Mouse (Mus musculus) gastrocnemius, postnatal 10 days (tissue): ENCODE measurements at regions not wholly inside any gene's neighbourhood (a gene's known extent, or its start where the extent isn't known, plus 50 kb on each side); places are given as distances from the start of the nearest gene placed in this dataset.

Source experiments
- DNase-seq: peaks from one replicate; pipeline ENCODE4 v3.0.0; 2021; ENCODE audit warnings: mixed read lengths

DNA sequence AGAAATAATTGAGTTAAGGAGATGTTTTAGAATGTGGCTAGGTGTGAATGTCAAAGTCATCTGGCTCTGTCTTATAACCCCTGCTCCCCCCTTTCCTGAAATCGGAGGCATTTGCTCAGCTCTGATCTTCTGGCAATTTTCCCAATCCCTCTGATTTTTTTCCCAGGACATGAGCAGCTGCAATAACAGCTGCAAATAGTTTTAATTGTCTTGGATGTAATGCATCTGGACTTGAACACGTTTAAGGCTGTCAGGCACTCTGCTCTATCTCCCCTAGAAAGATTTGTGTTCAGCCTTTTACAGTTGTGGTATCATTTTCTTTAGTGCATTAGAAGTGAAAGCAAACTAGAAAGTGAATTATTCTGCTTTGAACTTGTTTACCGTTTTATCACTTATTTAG is 246.3 kb upstream of the Fam92a start:
- no peak for DNase-seq

DNA sequence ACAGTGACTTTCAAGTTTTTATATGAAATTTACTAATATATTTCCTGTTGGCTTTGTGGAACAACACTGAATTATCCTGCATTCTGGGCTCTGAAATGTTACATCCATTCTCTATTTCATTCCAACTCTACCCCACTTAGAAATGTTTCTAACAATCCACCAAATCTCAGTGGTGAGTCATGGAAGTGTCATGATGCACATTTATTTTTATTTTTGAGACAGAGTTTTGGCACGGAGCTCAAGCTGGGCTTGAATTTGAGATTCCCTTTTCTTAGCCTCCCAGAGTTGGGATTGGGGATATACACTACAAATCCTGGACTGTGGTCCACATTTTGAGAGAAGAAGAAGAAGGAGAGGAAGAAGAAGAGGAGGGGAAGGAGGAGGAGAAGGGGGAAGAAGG is 223.5 kb upstream of the Fam92a start:
- DNase-seq = no peak

- no peak for DNase-seq
Measured at GRCm38 (mm10) chr4:12376797-12377570, 205.2 kb upstream of the Fam92a start.

GRCm38 (mm10) chr4:12369551-12369950 is 197.7 kb upstream of the Fam92a start:
- DNase-seq = no peak

- no peak for DNase-seq
Measured at GRCm38 (mm10) chr4:12356992-12357634, 185.3 kb upstream of the Fam92a start.

DNA sequence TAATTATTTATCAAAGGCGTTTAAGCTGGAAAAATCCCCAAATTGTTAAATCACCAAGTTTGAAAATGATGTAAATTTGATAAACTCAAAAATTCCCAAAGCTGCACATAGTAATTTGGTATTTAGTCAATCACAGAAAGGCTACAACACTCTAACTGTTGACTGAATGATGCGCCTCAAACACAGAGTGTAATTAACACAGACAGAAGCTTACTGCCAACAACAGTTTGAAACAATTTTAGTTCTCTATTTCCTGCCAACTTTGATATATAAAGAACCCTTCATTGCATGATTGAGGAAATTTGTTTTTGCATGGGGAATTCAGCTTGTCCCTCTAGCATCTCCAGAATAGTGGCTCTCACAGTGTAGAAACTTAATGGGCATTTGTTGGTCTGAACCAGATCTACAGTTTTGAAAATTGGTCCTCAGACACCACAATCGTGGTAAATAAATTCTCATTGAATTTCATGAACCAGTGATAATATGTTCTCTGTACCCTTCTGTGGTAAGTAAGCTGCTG is 181.6 kb upstream of the Fam92a start:
- no peak for DNase-seq

- DNase-seq = no peak
Measured at GRCm38 (mm10) chr4:12339236-12339635, 167.4 kb upstream of the Fam92a start.

DNA sequence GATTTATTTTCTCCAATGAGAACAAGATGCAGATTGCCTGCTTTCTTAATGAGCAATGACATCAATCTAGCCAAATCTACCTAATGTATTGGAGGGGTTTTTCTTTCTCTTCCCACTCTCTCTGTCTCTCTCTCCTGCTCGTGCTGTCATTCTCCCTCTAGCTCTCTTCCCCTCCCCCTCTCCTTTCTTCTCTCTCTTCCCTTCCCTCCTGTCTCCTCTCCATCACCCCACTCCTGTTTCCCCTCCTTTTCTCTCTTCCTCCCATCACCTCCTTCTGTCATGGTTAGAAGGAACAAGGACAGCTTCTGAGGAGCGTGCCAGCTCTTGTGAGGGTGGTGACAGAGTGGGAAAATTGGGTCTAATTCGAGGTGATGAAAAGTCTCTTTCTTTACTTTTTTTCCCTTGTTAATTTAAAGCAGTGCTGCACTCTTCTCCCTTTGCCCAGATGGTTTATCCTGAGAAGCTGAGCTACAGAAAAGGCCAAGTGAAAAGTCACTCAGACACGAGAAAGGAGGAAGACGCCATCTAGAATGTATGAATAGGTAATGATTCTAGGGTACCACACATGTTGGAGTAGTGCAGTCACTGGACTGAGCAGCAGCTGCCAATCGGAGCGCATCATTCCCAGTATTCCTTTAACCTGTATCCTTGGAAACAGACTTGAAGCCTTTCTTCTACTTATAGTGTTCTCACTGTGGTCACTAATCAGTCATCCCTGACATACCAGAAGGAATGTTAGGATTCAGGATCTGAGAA is 163.2 kb upstream of the Fam92a start:
- no peak for DNase-seq

DNA sequence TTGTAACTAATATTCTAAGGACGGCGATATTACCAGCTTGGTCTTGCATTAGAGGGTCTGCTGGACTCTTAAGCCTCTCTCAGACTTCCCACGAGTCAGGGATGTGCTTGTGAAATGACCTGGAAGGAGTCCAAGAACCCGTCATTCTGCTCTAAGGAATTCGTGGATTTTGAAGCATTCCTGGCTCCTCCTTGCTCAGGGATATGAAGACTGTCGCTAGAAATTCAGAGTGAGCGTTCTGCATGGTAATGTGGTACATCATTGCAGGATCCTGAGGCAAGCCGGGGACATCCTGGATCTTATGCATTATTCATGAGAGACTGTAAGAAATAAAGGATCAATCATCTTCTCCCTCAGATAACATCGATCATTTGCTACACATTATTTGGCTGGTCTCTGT is 162.6 kb upstream of the Fam92a start:
- no peak for DNase-seq

DNA sequence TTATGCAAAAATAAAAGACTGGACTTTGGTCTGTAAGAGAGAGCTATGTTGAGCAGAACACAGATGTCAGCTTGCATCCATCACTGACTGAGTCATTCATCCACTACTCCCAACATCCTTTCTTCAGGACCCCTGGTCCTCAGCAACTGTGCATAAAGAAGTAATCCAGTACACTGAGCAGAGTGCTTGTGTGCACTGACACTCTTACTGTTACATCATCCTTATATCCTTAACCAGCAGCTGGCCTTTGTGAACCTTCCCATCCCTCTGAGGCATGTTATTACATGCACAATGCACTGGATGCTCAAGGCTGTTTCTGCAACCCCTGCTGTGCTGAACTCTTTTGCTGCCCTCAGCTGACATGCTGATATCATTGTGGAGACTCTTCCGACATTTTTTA is 144.2 kb upstream of the Fam92a start:
- no peak for DNase-seq

GRCm38 (mm10) chr4:12308332-12308731 is 136.5 kb upstream of the Fam92a start:
- no peak for DNase-seq

DNA sequence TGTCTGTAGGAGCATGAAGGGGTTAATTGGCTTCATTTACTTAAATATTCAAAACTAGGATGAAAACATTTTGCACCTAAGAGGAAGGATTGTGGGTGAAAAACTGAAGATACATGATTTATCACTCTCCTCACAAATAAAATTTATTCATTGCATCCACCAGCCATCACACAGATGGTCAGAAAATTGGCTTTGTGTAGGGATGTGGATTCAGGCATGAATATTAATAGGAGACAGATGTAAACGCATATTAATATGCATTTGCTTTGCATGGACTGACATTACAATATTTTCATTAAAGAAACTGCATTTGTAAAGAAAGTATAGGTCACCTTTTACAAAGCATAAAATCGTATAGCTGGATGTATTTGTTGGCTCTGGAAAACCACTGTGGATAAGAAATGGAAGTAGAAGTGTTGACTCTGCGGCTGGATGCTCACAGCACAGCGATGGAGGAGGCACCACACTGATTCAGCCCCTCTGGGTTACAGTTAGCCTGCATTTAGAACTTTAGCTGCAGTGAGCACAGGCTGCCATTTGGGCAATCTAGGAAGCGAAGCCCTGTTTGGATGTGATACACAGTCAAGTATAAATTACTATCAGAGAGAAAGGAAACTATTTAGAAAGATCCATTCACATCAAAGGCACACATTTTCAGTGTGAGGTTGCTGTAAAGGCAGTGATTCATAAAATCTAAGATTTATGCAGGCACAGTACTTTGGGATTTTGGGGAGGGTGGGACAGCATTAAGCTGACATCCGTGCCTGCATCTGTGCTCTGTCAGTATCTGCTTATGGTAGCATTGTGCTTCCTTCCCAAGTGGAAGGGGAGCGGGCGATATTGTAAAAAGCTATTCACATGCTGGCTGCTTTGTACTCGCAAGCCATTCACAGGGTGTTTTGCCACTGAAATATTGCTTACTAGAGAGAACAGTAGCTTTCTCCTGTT is 135.1 kb upstream of the Fam92a start:
- no peak for DNase-seq

GRCm38 (mm10) chr4:12287079-12287686 is 115.4 kb upstream of the Fam92a start:
- no peak for DNase-seq

DNA sequence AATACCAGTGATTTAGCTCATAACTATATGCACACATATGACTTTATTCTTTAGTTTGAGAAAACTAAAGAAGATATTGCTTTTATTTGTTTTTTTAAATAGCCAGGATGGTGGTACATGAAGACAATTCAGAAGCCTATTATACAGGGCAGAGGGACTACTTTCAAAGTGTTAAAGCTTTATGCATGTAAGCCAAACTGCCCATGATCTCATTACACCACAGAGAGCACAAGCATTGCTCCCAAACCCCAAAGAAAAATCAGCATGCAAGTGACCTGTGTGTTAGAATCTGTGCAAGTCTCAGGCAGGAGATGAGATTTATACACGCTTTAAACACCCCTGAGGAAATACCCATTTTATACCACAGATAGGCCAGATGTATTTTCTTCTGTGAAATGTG is 114.6 kb upstream of the Fam92a start:
- DNase-seq = no peak

DNA sequence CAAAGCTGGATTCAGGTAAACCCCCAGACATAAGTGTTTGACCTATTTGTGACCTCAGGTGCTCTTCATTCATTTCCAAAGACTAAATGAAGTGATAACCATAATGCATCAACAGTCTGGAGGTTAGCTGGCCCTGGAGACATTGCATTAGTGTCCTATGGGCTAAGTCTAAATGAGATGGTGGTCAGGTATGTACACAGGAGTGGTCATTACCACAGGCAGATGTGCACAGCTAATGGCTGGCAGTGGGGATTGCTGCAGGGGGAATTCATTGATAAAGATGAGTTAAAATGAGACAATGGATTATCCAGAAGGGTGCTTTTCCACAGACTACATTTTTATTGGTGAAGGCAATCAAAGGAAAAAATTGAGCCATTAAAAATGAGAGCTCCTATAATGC is 114.2 kb upstream of the Fam92a start:
- no peak for DNase-seq

GRCm38 (mm10) chr4:12277949-12278348 is 106.1 kb upstream of the Fam92a start:
- DNase-seq = no peak

DNA sequence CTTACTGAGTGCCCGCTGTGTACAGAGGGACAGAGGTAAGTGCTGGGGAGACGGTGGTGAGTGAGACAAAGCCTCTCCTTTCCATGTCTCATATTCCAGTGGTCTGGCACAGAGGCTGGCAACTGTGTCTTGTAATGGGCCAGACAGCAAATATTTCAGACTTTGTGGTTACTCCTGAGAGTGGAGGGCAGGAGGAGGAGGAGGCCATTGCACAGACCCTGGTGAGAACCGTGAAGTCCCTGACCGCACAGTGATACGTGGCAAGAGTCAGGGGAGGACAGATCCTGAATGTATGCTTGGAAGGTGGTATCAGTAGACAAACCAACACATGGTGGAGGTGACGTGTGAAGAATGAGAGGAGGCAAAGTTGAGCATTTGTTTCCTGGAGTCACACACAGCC is 101.6 kb upstream of the Fam92a start:
- DNase-seq = no peak

GRCm38 (mm10) chr4:12272914-12273313 is 101.1 kb upstream of the Fam92a start:
- no peak for DNase-seq

DNA sequence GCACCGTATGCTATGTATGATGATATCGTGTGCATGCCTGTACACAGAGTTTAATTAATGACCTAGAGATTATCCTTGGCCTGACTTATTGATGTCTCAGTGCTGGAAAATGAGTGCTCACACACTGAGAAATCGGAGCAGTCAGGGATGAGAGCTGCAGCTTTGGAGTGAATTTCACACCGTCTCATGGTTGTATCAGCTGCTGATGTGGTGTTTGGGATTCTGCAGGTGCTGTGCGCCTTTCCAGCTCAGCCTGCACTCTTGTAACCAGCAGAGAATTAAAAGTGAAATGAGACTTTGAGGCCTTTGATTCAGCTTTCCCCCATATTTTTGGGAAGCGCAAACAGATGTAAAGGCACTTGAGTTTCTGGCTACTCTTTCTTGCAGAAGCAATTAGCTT is 100.6 kb upstream of the Fam92a start:
- DNase-seq = no peak

GRCm38 (mm10) chr4:12263746-12264145 is 91.9 kb upstream of the Fam92a start:
- no peak for DNase-seq

DNA sequence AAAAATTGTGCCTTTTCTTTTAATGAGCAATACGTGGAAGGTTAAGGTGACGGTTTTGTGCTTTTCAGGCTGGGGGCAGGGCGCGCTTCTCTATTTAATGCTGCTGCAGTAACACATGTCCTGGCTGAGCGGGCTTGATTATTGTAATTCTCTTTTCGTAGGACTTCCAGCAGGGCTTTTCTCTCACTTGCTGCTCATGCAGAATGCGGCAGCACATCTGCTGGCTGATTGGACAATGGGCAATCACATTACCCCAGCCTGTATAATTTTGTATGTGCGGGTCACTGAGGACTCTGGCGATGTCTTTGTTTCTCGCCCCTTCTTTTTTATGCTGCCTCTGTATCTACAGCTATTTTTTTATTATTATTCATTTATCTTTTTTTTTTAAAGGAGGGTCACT is 91.4 kb upstream of the Fam92a start:
- no peak for DNase-seq

GRCm38 (mm10) chr4:12247994-12248393 is 76.2 kb upstream of the Fam92a start:
- no peak for DNase-seq
